Mouse (Mus musculus) brain, adult 2 months (tissue): ENCODE data around the gene Rasgef1b.
A peak's percentile ranks its signal among the peaks of the same experiment; 100 is the strongest.

Experiments
- DNase-seq: peaks from one replicate; pipeline ENCODE4 v3.0.0; 2011; ENCODE audit warnings: low read depth, low spot score

Rasgef1b gene

DNA sequence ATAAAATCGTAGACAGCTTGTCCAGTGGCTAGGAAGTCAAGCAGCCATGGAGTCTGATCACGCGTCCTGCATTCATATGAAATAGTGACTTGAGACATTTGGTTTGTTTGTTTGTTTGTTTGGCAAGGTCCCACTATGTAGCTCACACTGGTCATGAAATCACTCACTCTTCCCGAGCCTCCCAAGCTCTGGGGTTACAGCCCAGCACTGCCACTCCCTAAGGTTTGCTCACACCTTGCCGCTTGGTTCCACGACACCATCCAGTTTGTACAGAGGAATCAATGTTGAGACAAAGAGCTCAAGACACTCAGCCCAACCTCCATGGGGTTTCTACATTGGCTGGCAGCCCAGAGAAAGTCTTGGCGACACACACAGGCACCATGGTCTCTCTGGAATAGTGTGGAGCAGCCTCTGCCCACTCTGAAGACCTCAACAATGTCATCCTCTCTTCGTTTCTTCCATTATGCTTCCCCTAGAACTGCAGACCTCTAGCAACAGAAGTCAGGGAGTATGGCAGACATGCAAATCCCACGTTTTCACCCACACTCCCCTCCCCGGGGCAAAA, 436.5 kb downstream of the Rasgef1b start:
- peak; percentile 29 for DNase-seq

DNA sequence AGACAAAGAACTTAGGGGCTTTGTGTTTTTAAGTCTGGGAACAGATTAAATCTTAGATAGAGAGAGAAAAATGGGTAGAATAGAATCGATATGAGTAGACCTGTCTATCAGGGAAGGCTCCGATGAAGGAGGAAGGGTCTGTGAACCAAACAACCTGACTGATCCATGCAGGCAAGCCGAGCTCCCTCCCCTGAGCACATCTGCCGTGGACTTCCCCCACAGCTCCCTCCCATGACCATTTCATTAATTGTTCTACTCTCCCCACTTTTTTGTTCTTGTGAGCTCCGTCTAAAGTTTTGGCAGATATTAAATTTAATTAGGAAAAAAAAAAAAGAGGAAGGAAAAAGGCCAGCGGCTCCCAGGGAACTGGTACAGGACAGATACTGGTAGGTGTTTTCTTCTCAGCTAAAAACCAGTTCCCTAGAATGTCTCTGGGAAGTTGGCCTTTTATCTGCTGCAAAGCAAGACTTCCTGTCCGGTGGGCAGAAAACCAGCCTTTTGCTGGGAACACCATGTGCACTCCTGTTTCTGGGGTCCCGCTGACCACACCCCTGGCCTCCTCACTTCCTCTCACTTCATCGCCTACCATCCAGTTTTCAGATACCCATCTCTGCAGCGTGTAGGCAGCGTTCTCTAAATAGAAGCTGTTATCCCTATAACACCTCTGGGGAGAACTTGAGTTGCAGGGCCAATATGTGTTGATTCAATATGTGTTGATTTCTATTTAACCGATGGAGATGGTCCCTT, 437.6 kb downstream of the Rasgef1b start:
- DNase-seq, result no peak

DNA sequence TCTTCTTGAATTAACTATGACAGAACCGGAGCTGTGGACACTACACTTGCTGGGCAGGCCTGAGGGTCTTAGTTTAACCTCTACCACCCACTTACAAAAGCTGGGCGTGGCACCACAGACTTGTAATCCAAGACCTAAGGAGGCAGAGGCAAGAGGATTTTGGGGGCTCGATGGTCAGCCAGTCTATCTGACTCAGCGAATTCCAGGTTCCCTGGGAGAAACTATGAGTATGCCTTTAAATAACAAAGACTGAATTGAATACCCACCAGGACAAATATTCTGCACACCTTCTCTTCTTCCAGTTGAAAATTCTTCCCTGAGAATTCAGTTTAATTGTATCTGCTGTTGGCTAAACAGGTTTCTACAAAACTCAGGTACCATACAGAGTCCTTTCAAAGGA, 440.6 kb downstream of the Rasgef1b start:
- no peak for DNase-seq

DNA sequence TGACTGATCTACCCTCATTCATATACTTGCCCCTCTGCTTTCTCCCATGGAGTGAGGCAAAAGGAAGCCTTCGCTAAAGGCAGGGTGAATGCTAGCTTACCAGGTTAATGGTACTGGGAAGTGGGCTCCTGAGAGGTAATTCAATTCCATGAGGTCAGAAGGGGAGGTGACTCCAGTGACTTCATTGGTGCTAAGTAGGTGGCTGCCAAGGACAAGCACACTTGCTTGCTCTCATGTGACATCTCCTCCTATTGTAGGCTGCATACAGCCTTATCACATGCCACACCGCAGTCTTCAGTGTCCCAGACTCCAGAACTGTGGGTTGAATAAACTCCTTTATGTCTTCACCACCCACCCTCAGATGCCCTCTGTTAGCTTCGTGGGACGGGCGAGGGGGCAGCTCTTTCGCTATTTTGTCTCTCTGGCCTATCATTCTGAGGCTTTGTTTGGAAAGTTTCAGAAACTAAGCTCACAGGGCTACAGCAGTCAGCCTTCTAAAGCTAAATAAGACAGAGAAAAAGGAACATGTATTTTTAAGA, 441.1 kb downstream of the Rasgef1b start:
- DNase-seq, result peak; percentile 39

DNA sequence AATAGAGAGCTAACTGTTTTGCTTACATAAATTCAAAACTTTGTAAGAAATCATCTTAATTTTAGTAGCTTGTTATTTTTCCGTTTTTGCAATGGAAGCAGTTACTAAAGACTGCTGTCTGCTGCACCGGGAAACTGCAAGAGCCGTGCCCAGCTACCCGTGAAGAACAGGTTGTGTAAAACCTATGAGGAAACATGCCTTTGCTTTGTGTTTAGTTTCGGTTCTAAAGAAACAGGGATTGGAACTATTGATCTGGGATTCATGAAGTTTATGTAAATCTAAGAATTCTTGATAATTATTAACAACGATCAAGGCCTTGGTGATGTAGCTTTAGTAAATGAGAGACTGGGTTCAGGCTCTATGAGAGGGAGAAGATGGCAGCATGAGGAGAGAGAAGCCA, 442.3 kb downstream of the Rasgef1b start:
- DNase-seq, result no peak

DNA sequence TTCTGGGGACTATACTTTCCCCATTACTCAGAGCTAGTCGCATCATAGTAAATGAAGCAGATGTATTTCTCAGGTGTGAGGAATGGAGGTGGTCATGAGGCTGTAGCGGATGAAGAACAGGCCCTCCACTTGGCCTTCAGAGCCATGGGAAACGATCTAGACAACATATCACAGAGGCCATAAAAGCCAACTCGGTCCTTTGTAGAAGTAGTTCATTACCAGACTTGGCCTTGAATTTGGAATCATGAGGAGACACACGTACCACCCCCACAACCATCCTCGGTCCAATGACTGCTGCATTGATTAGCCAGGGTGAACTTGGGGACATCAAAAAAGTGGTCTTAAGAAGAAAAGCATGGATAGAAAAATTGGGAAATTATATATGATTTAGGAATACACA, 442.8 kb downstream of the Rasgef1b start:
- no peak for DNase-seq

DNA sequence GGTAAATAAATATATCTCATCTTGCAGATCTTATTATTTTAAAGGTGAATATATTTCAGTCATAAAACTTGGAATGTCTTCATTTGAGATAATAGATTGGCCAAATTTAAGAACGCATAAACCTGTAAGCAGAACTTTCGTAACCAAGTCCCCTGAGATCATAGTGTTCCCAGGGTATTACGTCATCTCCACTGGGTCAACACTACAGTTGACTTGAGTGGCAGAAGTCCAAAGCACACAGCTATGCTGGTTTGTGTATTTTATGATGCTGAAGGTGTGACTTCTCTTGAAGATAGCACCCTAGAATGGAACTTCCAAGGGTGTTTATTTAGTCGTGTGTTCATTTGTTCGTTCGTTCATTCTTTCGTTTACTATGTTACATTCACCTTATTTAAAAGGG, 444.5 kb downstream of the Rasgef1b start:
- DNase-seq, result no peak

DNA sequence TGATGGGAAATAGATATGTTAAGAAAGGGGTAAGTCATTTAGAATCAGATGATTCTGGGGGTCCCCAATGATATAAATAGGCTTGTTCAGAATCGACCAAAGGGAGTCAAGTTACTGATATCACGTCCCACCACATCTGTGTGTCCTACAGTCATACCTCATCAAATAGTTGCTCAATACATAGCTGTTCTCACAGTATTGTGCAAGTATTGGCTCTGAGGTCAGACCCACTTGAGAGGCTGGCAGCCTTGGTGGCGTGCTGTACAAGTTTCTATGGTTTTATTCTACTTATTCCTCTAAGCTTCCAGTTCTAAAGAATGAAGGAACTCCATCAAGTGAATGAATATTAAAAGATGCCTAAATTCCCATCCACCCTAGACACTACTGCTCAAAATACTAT, 445.2 kb downstream of the Rasgef1b start:
- no peak for DNase-seq

DNA sequence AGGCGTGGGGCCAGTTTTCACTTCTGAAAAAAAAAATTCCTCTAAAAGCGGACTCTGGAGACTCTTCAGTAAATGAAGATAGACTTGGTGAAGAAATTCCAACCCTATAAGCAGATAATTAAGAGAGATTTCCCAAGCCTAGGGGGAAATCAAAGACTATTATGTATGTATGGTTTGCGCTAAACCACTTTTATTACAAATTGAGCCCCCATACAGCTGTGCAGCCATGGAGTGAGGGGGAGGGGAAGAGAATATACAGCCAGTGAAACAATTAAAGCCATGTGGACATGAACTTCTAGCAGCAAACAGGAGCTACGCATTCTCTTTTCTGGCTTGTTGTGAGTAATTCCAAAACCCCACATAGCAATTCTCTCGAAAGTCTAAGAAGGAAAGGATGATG, 448.3 kb downstream of the Rasgef1b start:
- no peak for DNase-seq

DNA sequence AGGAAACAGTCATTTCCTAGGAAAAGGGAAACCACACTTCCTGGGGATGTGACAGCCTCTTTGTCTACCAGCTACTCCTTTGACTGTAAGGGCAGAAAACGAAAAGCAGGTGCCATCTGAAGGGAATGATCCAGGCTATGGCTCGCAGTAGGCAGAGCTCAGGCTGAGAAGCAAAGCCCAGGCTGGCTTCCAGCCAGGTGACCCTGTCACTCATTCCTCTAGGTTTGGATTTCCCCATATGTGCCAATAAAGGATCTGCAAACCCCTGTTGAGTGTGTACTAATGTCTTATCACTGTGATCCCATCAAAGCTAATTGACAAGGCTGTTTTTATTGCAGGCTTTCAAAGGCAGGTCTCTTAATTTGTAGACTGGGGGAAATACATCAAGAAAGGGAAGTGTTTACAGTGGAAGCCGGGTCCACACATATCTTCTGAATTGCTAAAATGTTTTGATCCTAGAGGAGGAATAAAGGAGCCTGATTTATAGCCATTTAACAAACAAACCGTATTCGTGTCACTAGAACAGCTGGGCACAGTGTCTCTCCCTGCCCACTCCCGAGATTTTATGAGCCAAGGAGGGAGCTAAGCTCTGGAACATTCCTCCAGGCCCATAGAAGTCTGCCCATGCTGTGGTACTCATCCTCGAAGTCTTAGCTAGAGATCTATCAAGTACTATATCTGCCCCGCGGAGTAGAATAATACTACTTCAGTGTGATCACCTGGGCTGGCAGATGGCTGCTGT, 449.7 kb downstream of the Rasgef1b start:
- no peak for DNase-seq

DNA sequence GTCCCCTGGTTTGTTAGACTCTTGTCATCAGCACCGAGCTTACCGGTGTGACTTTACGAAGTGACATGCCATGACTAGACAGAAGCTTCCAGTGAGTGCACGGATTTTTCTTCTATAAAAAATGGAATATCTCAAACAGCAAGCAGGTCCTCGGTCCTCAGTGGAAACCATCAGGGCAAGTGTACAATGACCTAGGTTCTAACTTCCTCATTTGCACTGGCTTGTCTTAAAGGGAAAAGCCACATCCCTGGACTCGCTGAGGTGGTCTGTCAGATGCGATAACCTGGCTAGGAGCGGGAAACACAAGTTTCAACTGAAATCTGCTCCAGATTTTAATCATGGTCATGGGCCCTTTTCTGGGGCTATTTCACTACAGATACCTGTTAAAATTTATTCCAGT, 450.5 kb downstream of the Rasgef1b start:
- DNase-seq, result no peak

DNA sequence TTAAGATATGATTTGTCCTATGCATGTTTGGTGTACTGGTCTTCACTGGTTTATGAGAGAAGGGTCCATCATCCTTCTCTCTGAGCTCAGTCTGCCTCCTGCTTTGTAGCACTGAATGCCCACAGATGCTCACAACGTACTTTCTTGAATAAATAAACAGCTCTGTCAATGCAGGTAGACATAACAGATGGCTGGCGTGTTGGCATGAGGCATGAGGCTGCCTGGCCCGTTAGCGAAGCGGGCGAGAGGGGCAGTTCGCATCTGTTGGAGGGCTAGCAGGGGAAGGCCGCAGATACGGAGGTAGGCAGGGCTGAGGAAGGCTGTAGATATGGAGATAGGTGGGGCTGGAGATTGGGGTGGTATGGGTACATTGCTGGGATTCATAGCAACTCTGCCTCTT, 451.3 kb downstream of the Rasgef1b start:
- no peak for DNase-seq

DNA sequence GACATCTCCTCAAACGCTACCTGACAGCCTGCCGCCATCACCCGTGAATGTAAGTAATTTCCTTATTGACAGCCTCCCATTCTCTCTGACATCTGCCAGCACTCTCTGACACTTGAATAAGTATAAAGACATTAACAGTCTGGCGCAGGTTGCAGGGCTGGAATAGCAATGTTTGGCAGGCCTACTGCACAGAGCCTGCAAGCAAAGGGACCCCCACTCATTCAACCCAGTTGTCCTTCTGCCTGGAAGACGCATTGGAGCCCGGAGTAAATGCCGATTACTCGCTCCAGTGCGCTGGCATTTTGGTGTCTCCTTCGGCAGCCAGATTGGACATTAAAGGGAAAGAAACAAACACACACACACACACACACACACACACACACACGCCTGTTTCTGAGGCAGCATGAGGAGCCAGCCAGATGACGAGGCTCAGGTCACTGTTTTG, 454.7 kb downstream of the Rasgef1b start:
- DNase-seq, result peak; percentile 44

DNA sequence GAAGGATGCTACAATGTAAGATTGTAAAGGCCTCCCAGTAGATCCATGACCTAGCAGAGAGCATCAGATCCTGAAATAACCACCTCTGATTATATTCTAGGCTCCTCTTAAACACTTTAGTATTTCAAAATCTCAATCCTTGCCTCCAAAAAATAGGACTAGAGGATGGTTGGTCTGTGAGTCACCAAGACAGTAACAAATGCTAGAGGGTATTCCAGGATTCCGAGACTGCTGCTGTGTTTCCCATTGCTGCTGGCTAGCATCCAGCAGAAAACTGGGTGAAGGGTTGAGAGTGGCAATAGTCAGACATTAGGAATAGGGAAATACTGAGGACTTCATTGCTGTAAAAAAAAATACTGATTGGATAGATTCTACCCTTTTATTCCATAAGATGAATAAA, 457.3 kb downstream of the Rasgef1b start:
- DNase-seq, result peak; percentile 45

DNA sequence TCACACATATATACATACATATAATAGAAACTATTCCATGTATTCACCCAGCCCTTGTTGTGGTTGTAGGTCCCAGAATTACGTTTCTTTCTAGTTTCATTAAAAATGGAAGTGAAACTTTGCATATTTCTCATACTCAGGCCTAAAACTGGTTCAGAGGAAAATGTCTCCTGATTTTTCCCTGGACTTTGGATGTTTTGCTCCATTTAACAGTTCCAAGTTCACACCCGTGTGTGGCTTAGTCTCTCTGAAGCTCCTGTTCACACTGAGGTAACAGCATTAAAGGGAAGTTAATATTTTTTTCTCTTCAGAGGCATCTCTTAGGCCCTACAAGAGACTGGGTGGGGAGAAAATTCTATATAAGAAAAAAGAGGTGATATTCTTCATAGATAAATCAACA, 459.7 kb downstream of the Rasgef1b start:
- DNase-seq, result no peak

DNA sequence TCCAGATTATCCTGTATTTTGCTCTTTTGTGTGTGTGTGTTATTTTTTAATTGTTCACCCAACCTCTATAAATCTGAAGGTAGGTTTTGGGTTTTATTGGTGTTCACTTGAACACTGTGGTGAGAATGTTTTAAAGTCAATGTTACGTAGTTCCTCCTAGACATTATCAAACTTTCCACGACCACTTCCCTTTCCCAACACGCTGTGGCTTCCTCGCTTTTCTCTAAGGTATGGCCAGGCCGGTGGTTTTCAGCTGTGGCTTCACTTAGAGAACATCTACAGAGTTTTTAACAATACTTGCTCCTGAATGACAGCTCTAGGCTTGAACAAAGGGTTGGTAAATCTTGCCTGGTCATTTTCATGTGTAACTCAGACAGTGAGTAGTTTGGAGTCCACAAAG, 461.5 kb downstream of the Rasgef1b start:
- DNase-seq, result no peak

DNA sequence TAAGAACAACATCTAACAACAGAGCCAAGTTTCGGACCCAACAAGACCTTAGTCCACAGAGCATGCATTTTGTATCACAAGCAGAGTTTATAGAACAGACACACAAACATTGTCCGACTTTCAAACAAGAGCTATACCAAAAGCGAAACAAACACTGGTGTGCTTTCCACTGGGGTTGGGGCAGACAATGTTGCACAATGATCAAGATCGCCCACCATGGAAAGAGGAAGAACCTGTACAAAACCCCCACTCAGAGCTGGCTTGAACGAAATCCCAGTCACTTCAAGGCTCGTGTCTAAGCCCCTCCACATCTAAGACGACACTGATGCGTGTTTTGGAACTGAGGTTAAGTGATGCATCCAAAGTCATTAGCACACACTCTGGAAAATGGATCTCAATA, 462.6 kb downstream of the Rasgef1b start:
- no peak for DNase-seq

DNA sequence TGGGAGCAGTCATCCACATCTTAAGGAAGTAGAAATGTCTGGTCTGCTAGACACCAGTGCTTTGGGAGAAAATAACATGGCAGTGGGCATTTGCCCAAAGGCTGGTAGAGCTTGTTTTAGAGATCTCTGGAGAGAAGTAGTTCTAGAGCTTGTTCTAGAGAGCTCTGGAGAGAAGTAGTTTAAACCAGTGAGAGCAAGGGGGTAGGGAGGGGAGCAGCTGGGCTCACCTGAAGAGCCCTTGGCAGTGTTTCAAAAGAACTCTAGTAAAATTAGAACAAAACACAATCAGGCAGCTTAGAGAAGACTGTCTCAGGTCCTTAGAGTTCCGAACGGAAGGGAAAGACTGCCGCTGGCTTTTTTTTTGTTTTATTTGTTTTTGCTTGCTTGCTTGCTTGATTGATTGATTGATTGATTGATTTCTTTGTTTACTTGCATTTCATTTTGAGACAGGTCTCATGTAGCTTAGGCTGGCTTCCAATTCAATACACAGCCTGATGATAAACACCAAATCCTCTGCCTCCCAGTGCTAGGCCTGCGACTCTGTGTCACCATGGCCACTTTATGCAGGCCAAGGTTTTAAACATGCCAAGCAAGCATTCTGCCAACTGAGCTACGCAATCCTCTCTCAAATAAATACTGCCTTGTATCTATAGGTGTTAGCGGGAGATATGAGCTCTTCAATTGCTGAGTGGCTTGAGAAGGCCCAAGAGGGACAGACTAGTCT, 466.5 kb downstream of the Rasgef1b start:
- DNase-seq, result no peak

DNA sequence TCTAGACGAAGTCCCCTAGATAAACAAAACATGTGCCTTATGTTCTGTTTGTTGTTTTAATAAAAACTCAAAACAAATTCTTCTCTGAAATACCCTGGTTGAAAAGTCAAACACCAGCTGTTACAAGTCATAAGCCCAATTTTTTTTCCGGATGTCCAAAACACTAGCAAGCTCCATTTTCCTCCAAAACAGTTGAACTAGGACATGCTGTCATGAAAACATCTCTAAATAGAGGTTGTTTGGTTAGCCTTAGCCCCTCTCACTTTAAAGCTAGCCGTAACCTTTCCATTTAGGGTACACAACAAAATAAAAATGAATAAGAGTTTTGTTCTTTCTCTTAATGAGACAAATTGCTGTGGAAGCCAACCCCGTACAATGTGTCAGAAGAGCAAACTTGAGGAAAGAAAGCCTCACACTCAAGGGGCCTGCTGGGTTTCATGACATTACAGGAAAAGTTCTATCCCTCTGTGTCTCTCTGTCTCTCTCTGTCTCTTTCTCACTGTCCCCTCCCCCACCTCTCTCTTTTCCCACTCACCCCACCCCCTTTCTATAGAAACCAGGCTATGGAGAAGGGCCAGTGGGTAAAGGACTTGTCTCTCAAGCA, 467.6 kb downstream of the Rasgef1b start:
- DNase-seq, result no peak

DNA sequence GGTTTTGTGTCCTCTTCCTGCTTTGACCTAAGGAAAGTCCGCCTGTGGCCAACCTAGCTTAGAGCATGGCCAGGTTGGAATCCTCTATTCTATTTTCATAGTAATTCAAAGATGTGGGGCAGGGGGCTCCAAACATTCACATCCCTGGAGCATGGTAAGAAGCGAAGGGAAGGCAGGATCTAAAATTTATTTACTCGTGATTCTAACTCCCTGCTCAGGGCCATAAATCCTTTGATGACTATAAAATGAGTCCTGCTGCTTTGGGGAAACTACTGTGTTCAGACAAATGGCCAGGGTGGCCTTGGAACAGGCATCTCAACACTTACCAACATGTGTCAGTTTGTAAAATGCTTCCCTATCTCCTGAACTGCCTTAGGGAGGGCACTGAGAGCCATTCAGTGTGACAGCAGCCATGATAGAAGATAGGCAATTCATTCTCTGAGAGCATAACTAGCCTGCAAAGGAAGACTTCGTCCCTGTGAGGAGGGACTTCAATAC, 470.8 kb downstream of the Rasgef1b start:
- DNase-seq, result no peak
